Mouse (Mus musculus) heart, adult 9 months (tissue): ENCODE measurements around the gene Vps13d.
A peak's percentile ranks its signal among the peaks of the same experiment; 100 is the strongest.

Experiments used
- DNase-seq, 2 experiments: peaks; one replicate each; pipeline ENCODE4 v3.0.0; 2022; ENCODE audit warnings: low spot score in 2 of 2

Gene Vps13d

DNA sequence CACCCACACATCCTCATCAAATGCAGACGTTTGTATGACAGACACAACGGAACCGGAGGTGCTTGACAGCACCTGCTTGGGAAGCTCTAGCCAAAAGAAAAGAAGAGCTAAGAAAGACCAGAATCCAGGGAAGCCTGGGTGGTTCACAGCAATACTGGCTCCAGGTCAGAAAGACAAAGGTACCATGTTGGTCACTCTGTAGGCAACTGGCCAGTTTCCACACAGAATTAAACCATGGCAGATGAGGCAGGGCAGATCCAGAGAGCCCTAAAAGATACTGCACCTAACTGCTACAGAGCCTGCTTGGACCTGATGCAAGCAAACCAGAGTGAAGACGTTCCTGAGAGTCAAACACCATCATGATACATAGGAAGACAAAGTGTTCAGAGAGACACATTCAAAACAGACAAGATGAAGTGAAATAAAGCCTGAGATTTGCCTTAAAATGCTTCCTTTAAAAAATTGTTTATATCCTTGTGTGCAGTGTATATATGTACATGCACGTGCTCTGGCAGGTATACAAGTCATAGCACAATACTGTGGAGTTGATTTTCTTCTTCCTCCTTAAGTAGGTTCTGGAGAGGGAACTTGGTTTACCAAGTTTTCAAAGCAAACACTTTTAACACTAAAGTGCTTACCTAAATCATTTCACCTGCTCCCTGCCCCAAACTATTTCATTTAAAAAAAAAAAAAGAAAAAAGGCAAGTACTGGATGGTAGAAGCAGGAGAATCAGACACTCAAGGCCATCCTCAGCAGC is 44.3 kb downstream of the Vps13d start:
- no peak for DNase-seq

DNA sequence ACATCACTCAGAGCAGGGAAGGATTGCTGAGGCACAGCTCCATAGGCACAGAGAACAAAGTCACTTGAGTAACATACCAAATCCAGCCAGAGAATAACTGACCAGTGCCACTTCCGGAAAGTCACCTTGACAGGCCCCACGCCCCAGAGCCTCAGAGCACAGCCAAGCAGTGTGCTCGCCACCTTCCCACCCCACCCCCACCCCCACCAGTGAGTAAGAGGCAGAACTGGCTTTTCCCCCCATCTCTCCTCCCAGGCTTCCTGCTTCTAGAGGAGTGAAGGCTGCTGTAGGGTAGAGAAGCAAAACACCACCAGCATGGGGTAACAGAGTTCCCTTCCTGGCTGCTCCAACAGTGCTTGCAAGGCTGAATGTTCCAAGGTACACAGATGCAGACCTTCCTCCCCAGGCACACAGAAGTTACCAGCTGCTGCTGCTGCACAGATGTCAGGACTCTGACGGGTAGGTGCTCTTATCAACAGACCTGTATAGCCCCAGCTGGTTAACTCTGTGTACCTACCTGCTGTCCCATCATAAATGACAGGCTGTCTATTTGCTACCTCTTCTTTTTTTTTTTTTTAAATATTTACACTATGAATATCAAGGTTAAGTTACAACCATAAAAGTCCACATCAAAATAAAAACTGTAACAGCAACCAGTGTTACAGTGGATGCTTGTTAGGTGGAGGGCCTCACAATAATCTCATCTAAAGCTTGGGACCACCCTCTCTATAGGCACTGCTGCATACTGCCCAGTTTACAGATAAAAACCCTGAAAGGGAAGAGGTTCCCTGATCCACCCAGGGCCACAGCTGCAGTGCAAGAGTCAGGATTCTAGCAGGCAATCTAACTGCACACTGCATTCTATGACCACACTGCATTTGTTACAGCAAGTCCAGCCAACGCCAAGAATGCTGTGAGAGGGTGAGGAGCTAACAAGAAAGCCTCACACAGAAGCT is 47.5 kb downstream of the Vps13d start:
- no peak for DNase-seq

DNA sequence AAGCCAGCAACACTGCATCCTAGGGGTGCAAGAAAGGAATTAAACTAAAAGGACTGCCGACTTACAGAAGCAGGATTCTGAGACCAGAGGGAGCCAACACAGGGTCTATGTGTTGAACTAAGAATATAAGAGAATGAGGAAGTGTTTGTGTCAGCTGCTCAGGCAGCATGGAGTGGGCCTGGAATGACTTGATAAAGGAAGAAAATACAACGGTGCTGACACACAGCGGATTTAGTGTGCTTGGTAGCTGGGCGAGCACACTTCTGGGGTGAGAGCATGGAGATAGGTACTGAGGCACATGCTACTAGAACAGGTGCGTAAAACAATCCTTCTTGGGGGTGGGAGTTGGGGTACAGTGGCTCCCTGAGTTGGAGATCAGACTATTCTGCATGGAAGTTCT is 51.3 kb downstream of the Vps13d start:
- DNase-seq, result no peak

DNA sequence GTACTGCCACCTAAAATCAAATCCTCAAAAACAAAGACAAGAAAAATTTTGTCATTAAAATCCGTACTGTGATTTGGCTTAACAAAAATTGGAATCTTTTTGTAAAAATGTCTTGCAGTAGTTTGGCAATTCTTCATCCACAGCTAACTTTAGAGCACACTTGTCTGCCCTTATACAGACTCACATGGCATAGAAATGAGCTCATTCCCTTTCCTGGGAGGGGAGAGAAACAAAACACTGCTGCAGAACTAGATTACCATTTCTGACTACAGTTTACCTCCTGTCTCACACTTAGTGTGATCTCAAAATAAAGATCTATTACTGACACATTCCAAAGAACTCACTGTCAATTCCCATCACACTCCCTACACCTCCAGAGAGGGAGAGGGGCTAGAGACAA is 58.1 kb downstream of the Vps13d start:
- no peak for DNase-seq

DNA sequence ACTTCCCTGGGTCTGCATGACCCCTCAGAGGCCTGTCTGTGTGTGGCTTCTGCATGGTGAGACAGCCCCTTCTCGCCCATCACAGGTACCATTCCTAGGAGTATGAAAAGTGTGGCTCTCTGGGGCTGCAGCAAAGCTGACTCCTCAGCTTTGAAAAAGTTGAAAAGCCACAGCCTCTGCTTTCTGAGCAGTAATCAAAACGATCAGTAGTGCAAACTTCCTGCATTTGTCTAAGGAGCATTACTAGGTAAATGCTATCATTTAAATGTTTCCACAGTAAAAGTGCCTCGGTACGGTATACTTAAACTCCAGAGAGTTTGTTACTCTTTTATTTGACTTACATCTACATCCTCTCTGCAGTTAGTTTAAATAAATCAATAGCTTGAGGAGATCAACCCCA is 59.3 kb downstream of the Vps13d start:
- no peak for DNase-seq

DNA sequence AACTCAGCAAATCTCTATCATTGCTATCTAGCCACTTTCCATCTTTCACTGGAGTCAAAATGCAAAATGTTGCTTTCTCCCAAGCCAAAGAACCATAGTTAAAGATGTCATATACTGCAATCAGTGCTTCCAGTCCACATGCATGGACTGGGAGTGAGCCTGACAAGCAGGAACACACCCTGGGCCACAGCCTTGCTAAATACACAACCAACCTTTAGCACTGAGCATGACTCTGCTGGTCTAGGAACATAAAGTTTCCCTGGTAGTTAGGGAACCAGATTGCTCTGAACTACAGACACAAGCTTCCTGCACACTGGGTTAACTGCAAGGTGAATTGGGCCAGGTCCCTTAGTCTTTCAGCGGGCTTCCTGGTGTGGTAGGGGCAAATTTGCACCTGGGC is 64.0 kb downstream of the Vps13d start:
- DNase-seq, result no peak

DNA sequence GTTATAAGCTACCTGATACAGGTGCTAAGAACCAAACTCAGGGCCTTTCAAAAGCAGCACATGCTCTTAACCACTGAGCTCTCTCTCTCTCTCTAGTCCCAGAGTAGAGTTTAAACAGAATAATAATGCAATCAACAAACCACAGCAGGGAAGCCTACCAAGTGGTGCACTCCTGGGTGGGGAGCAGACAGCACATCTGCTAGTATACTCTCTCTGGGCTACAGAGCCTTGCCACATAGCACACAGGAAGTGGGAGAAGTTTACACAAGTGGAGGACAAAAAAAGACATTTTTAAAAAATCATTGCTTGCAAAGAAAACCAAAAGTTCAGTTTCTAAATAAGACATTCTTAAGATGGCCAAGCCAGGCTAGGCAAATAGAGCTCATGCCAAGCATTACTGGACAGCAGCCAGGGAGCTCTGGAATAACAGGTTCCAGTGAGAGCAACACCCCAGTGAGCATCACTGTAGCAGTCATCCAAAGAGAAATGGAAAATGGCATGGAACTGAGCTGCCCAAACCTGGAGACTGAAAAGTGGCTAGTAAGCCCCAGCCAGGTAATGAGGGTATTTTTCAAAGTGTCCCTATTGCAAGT is 64.8 kb downstream of the Vps13d start:
- peak; percentile 27 to 42 for DNase-seq

DNA sequence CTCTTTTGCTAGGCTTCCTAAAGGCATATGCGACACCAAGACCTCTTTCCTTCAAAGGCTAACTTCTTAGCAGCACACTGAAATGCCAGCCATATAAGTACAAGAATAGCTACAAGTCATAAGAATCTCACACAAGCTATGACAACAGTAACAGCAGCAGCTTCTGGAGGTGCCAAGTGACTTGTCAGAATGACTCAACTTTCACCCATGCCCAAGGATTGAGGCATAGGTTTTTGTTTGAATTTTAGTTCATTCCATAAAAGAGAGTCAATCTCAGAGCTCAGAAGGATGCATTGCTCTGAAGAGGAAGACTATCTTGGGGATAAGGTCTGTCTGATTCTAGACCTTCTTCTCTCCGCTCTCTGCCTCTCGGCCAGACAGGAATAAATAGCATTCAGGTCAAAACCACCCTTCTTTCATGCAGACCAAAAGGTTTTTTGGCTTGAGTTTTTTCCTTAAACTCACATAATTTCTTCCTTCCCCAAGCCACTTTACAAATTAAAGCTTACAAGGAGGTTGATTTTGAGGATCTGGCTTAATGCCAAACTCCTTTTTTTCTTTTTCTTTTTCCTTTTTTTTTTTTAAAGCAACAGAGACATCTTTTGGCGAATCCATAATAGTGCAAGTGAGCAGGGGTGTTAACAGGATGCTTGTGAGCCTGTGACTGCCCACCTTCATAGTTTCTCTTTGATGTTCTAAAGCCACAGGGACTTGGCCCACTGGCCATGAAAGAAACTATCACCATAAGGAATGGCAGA is 69.2 kb downstream of the Vps13d start:
- no peak for DNase-seq

DNA sequence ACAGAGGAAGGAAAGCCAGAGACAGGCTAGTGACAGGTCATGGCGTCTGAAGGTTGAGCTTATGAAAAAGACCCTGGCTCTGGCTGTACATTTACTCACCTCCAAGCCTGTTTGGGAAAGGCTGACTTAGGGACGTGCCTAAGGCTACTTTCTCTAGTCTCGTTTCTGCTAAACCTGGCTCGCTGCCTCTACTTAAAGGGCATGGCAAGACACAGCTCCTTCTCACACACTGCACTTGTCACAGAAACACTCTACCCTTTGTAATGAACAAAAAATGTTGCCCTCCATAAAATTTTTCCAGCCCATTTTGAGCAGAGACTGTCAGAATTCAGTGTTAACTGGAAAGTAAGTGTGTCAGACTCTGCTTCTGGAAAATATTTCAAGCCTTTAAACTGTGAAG is 70.4 kb downstream of the Vps13d start:
- no peak for DNase-seq

DNA sequence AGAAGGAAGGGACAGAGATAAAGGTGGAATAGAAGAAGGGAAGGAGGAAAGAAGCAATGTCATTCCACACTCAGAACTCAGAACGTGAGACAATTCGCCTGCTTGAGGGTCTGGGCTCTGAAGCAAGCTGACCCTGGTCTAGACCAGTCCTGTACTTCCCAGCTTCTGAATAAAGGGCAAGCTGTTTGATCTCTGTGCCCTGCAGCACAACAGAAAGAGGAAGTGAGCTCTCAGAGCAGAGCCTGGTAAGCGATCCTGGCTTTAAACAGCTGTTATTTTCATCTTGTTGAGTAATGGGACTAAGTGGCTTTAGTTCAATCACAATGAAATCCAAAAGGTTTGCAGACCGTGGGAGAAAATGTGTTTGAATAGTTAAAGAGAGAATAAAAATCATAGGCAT is 83.2 kb downstream of the Vps13d start:
- peak in 1 of 2 experiments; percentile 42 for DNase-seq

DNA sequence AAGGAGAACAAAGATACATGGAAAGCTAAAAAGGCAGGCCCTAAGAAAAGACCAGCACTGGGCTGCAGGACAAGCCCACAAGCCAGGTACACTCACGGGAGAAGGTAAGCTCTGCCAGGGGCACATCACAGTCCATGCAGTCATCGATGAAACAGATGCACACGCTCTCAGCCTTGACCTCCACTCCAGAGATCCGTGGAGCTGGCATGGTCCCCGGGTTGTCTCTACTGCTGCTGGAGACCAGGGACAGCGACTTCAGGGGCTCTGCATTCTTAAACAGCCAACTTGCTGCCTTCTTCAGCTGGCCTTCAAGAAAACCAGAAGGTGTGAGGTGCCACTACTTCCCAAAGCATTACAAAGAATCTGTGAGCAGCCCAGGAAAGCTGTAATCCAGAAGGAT is 84.1 kb downstream of the Vps13d start:
- DNase-seq, result no peak

DNA sequence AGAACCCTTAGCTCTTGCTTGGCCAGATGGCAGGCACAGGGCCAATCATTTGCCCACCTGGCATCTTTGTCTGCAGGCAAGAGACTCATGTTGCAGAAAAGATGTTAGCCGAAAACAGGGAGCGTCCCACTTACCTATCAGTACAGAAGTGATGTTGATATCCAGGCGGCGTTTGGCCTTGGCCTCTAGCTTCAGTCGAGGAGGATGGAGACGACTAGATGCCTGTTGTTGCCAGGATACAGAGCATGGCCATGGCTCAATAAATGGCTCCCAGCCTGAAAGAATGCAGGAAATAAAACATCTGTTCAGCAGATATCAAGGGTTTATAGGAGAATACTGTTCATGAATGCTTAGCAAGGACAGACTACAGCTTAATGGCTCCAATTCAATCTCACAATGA is 88.0 kb downstream of the Vps13d start:
- peak in 1 of 2 experiments; percentile 23 for DNase-seq

DNA sequence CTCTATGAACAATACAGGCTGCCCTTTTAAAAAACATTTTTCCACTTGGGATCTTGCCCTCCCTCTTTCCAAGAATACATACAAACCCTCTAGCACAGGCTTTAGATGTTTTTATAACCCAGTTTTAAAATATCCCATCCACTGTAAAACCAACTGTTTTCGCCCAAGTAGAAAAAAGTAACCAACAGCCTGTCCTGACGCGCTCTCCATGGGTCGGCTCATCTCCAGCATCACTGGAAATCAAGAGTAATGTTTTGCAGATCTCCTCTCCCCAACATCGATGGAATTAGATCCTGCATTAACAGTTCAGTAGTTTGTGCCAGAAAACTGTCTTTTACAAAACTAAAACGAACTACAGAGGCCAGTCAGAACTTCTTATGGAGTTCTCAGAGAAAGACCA is 89.5 kb downstream of the Vps13d start:
- DNase-seq, result no peak

DNA sequence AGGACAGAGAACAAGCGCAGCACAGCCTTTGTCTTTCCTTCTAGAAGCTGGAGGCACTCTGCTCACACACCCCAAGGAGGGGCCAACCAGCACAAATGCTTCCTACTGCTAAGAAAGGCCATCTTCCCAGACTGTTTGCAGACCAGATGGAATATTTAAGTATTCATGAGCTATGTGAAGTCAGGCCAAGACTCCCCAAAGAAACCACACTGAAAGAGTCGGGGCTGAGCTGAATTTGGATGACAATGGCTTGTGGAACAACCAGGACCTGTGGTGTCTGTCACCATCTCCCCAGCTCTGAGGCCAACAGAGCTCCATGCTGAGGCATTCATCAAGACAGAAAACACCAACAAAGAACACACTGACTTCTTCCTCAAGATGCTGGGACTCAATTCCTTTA is 89.9 kb downstream of the Vps13d start:
- no peak for DNase-seq

DNA sequence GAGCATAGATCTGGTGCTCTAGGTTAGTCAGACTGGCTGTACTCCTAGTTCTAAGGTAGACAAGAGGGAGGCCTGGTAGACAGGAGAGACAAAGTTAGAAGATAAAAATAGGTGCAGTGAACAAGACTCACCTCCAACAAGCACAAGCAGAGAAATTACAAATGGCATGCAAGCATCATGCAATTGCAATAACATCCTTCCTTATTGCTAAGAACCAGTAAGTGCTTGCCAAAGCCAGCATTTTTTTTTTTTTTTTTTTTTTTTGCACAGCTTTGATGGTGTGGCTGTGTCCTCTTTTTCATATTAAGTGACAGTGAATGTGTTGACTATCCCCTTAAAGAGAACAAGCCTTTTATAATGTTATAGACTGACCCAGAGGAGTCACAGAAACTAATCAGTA is 91.2 kb downstream of the Vps13d start:
- DNase-seq, result no peak

DNA sequence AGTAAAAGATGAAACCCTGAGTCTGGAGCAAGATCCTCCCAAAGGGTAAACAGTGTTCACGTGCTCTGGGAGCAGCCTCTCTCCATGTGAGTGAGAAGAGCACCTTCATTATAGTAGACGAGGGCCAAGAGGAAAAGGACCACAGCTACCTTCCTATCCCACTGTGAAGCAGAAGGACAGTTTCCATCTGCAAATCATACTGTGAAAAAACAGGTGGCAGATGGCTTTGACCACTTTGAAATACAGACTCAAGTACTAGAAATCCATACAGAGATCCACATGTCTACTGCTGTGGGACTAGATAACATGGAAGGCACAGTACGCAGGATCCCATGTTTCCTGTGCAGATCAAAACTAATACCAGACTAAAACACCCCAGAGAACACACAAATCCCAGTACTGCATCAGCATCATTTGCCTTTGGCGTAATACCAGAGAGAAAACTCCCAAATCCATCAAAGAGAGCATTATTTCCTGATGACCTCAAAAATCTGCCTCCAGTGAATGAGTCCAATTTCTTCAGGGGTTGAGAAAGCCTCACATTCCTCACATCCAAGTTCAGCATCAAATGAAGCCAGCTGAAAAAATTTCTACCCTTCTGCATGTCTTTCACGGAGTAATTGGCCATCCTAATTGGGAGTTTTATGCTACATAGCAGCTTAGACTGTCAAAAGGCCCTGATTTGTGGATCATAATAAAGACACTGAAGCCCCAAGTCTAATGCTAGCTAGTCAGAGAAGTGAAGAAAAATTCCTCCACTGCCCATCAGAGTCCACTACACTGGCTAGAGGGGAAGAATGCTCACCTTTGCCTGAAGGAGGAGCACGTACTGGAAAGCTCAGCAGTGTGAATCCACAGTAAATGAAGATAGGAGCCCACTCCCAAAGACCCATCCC is 92.7 kb downstream of the Vps13d start:
- DNase-seq, result no peak

DNA sequence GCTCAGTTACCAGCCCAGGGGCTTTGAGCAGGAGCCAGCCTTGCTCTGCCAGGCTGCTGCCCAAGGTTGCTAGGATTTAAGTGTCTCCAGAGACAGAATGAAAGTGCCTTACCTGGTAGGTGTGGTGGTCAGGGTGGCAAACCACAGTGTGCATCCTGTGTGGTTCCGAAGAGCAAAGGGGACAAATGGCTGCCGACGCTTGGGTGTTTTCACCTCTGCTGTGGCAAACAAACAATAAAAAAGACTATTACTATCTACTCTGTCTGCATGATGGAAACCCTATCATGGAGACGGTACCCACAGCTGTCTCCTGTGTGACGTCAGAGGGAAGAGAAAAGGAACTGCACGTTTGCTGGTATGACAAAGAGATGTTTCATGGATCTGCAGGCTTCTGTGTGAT is 95.0 kb downstream of the Vps13d start:
- no peak for DNase-seq

DNA sequence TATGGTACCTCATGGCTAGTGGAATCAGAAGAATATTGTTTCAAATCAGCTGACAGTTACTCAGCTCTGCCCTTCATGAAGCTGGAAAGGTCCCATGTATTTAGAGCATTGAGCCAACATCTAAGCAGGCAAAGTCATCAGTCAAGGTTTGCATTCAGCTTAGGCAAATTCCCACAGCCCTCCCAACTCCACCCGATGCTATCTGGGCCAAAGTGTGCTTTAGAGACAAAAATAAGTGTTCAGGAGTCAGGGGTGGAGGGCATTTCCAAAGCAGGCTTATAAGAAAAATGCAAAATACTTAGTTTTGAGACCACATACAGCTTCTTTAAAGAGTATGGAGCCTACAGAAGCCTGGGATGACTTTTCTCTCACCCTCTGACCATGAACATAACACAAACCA is 95.5 kb downstream of the Vps13d start:
- peak in 1 of 2 experiments; percentile 13 for DNase-seq

DNA sequence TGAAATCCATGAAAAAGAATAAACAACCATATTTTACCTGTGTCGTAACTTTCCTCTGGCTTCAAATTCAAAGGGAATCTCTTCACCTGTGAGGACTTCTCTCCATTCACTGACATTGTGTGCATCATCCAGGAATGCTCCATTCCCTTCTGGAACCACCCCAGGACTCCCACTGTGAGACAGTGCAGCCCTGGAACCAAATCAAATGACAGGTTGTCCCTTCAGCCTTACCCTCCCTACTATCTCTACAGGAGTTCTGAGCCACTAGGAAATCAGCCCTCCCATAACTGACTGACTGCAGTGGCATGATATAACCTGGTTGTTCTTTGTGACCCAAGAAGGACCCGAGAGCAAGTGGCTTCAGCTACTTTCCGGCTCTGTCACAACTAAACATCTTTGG is 96.8 kb downstream of the Vps13d start:
- no peak for DNase-seq

DNA sequence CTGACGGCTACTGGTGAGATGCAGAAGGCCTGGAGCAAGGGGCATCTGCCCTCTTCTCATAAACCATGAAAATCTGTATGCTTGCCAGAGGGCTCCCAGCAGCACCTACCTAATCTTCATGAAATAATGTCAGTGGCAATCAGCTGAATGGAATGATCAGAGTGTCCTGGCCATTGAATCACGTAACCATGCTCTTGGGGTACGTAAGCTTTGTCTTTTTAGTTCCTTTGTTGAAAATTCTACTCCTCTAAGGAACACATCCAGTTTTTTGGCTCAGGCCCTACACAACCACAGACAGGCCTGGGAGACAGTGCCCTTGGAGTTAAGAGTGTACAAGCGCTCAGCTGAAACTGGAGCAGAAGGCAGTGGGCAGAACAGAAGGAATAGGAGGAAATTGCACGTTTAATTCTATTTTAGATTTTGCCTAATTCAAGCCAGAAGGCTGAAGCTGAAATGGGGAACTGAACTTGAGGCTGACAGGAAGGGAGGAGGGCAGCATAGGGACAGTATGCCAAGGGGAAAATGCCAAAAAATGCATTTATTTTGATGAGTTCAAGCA is 98.2 kb downstream of the Vps13d start:
- DNase-seq, result peak; percentile 25 to 56

DNA sequence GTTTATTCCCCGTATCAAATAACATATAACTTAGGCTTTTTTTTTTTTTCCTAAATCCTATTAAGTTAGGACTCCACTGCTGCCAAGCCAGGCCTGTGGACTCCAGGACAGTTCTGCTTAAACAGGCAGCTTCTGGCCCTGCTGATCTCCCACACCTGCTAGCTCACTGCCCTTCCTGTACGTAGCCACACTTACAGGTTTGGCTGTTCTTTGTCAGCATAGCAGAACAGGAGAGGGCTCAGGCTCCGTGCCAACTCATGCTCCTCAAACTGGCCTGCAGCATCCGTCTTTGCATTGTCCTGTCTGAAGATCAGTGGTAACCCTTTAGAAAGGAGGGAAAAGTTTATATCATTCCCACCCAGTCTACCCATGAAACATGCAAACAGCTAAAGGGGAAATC is 108.3 kb downstream of the Vps13d start:
- no peak for DNase-seq
